Mouse (Mus musculus): Measurements from ENCODE around the gene Wbp2nl. TPM values are rescaled to one million over a fixed set of nuclear protein-coding genes. Genes with fewer than 3 reads are reported as not detected.

Gene Wbp2nl
- polyA plus RNA-seq, 1 experiment: not detected

DNA sequence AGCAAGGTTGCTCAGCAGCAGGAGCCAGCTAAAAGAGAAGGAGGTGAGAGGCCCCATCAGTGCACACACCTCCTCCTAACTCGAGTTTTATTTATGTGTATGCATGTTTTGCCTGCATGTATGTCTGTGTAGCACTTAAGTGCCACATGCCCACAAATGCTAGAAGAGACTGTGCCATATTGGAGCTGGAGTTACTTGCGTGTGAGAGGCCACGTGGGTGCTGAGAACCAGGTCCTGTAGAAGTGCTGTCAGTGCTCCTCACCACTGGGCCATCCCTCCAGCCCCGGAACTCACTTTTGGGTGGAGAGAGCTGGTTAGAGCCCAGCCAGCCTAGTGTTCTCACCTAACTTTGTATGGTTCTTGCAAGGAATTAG, 48.5 kb downstream of the Wbp2nl start:
- H3K4me1 ChIP-seq (ENCODE audit: control insufficient read depth, insufficient read depth, low read length): peaks cover 10% of the 10 kb centered on the region; the same call in 1 of the 2 replicates
- TF ChIP-seq POLR2A (IDR thresholded peaks at IDR 0.05; ENCODE audit: borderline replicate concordance, control insufficient read depth, low read depth, low read length): no peak
- H3K27ac ChIP-seq (ENCODE audit: control insufficient read depth, insufficient read depth, low read depth, low read length, poor library complexity): no peak overlapping the region
- peak overlapping the region; percentile 83 for H3K4me3 ChIP-seq (replicated peaks; ENCODE audit: control insufficient read depth, low read depth, low read length)
- WGBS: 53% methylated on average over 4 of the region's 4 CpGs

GRCm38 (mm10) chr15:82347852-82348251, 49.1 kb downstream of the Wbp2nl start:
- TF ChIP-seq POLR2A (IDR thresholded peaks at IDR 0.05; ENCODE audit: borderline replicate concordance, control insufficient read depth, low read depth, low read length) (no peak), CTCF (IDR thresholded peaks at IDR 0.05; ENCODE audit: control insufficient read depth, insufficient read depth, low read length) (no peak)
- Histone ChIP-seq H3K4me3 (replicated peaks; ENCODE audit: control insufficient read depth, low read depth, low read length) (no peak overlapping the region), H3K4me1 (ENCODE audit: control insufficient read depth, insufficient read depth, low read length) (peaks cover 10% of the 10 kb centered on the region; the same call in 1 of the 2 replicates), H3K27ac (ENCODE audit: control insufficient read depth, insufficient read depth, low read depth, low read length, poor library complexity) (no peak overlapping the region)
- 91% methylated on average over 12 of the region's 12 CpGs for WGBS

DNA sequence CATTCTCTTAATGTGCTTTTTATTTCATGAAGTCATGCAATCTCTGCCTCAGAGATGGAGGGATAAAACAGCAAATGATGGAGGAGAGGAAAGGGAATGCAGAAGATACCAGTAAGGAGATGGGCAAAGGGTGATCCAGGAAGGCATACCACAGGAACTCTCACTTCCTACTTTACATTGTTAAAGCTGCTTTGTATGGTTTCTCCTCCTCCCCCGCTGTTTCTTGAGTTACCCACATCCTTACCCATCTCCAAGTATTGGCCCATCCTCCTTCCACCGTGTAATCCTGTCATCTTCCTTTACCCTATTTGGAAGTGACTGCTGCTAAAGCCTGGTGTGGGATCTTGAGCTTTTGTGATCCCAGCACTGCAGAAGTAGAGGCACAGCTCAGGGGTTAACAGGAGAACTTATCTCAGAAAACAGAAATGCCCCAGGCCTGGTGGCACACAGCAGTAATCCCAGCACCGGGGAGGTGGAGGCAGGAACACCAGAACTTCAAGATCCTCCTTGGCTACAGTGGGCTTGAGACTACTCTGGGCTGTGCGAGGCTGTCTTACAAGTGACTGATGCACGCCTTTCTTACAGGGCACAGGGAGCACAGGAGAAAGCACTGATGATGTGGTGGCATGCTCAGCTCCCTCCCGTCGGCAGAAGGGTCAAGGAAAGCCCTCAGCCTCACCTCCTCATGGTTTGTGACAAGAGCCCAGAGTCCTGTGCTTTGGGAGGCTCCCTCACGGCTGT, 49.7 kb downstream of the Wbp2nl start:
- no peak for TF ChIP-seq CTCF (IDR thresholded peaks at IDR 0.05; ENCODE audit: control insufficient read depth, insufficient read depth, low read length)
- no peak for TF ChIP-seq POLR2A (IDR thresholded peaks at IDR 0.05; ENCODE audit: borderline replicate concordance, control insufficient read depth, low read depth, low read length)
- Histone ChIP-seq H3K4me3 (replicated peaks; ENCODE audit: control insufficient read depth, low read depth, low read length) (no peak overlapping the region), H3K4me1 (ENCODE audit: control insufficient read depth, insufficient read depth, low read length) (peaks cover 9% of the 10 kb centered on the region; the same call in 1 of the 2 replicates), H3K27ac (ENCODE audit: control insufficient read depth, insufficient read depth, low read depth, low read length, poor library complexity) (no peak overlapping the region)
- 69% methylated on average over 8 of the region's 8 CpGs for WGBS

- 93% methylated on average over 2 of the region's 2 CpGs for WGBS
- Histone ChIP-seq H3K4me3 (replicated peaks; ENCODE audit: control insufficient read depth, low read depth, low read length) (no peak overlapping the region), H3K27ac (ENCODE audit: control insufficient read depth, insufficient read depth, low read depth, low read length, poor library complexity) (no peak overlapping the region), H3K4me1 (ENCODE audit: control insufficient read depth, insufficient read depth, low read length) (peaks cover 8% of the 10 kb centered on the region; the same call in 1 of the 2 replicates)
- TF ChIP-seq CTCF (IDR thresholded peaks at IDR 0.05; ENCODE audit: control insufficient read depth, insufficient read depth, low read length): no peak
- no peak for TF ChIP-seq POLR2A (IDR thresholded peaks at IDR 0.05; ENCODE audit: borderline replicate concordance, control insufficient read depth, low read depth, low read length)
Observed at GRCm38 (mm10) chr15:82348999-82349341, 50.2 kb downstream of the Wbp2nl start.

- no peak for TF ChIP-seq POLR2A (IDR thresholded peaks at IDR 0.05; ENCODE audit: borderline replicate concordance, control insufficient read depth, low read depth, low read length)
- no peak for TF ChIP-seq CTCF (IDR thresholded peaks at IDR 0.05; ENCODE audit: control insufficient read depth, insufficient read depth, low read length)
- H3K27ac ChIP-seq (ENCODE audit: control insufficient read depth, insufficient read depth, low read depth, low read length, poor library complexity): no peak overlapping the region
- H3K4me3 ChIP-seq (replicated peaks; ENCODE audit: control insufficient read depth, low read depth, low read length): no peak overlapping the region
- 87% methylated on average over 4 of the region's 4 CpGs for WGBS
- peaks cover 8% of the 10 kb centered on the region; the same call in 1 of the 2 replicates for H3K4me1 ChIP-seq (ENCODE audit: control insufficient read depth, insufficient read depth, low read length)
Observed at GRCm38 (mm10) chr15:82350349-82350748, 51.6 kb downstream of the Wbp2nl start.

- WGBS: 73% methylated on average over 3 of the region's 3 CpGs
- TF ChIP-seq POLR2A (IDR thresholded peaks at IDR 0.05; ENCODE audit: borderline replicate concordance, control insufficient read depth, low read depth, low read length) (no peak), CTCF (IDR thresholded peaks at IDR 0.05; ENCODE audit: control insufficient read depth, insufficient read depth, low read length) (no peak)
- no peak overlapping the region for H3K4me3 ChIP-seq (replicated peaks; ENCODE audit: control insufficient read depth, low read depth, low read length)
- peaks cover 8% of the 10 kb centered on the region; the same call in 1 of the 2 replicates for H3K4me1 ChIP-seq (ENCODE audit: control insufficient read depth, insufficient read depth, low read length)
- H3K27ac ChIP-seq (ENCODE audit: control insufficient read depth, insufficient read depth, low read depth, low read length, poor library complexity): no peak overlapping the region
Observed at GRCm38 (mm10) chr15:82351480-82351879, 52.7 kb downstream of the Wbp2nl start.

DNA sequence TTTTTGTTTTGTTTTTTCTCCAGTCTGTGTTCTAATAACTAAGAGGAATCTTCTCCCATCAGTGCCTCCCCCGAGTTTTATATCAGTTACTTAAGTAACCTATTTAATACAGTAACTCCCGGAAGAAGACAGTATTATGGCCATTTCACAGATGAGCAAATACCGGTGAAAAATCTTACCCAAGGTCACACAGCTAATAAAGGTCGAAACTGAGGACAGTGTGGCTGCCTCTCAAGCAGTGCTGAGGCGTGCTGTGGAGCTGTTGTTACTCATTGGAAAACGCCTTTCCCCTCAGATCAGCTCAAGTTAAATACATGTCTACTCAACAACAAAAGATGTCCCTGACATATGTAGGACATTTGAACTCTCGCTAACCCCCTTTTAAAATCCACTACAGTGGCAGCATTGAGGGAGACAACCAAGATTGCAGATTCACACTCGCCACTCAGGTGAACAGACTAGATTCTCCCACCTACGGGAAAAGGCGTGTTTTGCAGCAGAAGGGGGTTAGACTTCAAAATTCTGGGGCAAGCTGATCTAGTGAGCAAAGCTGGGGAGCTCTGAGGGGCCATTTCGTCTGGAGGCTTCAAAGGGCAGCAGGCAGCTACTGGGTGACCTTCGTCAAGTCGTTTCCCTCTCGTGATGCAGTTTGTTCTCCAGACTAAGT, 54.5 kb downstream of the Wbp2nl start:
- Histone ChIP-seq H3K4me3 (replicated peaks; ENCODE audit: control insufficient read depth, low read depth, low read length) (peak overlapping the region; percentile 90), H3K4me1 (ENCODE audit: control insufficient read depth, insufficient read depth, low read length) (peaks cover 5% of the 10 kb centered on the region; the same call in 1 of the 2 replicates), H3K27ac (ENCODE audit: control insufficient read depth, insufficient read depth, low read depth, low read length, poor library complexity) (no peak overlapping the region; the same call in 1 of the 2 replicates)
- TF ChIP-seq POLR2A (IDR thresholded peaks at IDR 0.05; ENCODE audit: borderline replicate concordance, control insufficient read depth, low read depth, low read length) (no peak), CTCF (IDR thresholded peaks at IDR 0.05; ENCODE audit: control insufficient read depth, insufficient read depth, low read length) (no peak)
- 20% methylated on average over 14 of the region's 14 CpGs for WGBS

- peak overlapping the region; percentile 90 for H3K4me3 ChIP-seq (replicated peaks; ENCODE audit: control insufficient read depth, low read depth, low read length)
- H3K27ac ChIP-seq (ENCODE audit: control insufficient read depth, insufficient read depth, low read depth, low read length, poor library complexity): peak overlapping the region; percentile 67
- WGBS: under 1% methylated on average over 23 of the region's 23 CpGs
- TF ChIP-seq POLR2A (IDR thresholded peaks at IDR 0.05; ENCODE audit: borderline replicate concordance, control insufficient read depth, low read depth, low read length) (no peak), CTCF (IDR thresholded peaks at IDR 0.05; ENCODE audit: control insufficient read depth, insufficient read depth, low read length) (no peak)
- H3K4me1 ChIP-seq (ENCODE audit: control insufficient read depth, insufficient read depth, low read length): peaks cover 3% of the 10 kb centered on the region; the same call in 1 of the 2 replicates
Observed at GRCm38 (mm10) chr15:82353745-82354113, 55.0 kb downstream of the Wbp2nl start.
